Mouse (Mus musculus) lung, postnatal 0 days (tissue): ENCODE results near the gene Hlcs. TPM values are rescaled to one million over a fixed set of nuclear protein-coding genes. Genes with fewer than 3 reads are reported as not detected.
A peak's percentile ranks its signal among the peaks of the same experiment; 100 is the strongest.

Experiments used
- ATAC-seq: fragments of 200-750 bp; cut with Nextera tagmentation; 2 replicates; pipeline ENCODE4 v1.8.0; 2017; ENCODE audit warnings: moderate library complexity
- DNase-seq: peaks from one replicate; pipeline ENCODE4 v3.0.0-alpha.2; 2016; ENCODE audit warnings: low spot score
- H3K27ac ChIP-seq: fragments of 300-500 bp; sonication (generic); 2 replicates; pipeline ENCODE4 v1.5.1; 2014; ENCODE audit warnings: antibody characterized with exemption, mild to moderate bottlenecking, low read length, mixed read lengths
- H3K27me3 ChIP-seq: fragments of 300-500 bp; sonication (generic); replicated peaks from 2 replicates; pipeline ENCODE4 v1.6.1; 2014; ENCODE audit warnings: low read length, mixed read lengths; ENCODE audit not compliant: insufficient read depth
- H3K36me3 ChIP-seq: fragments of 300-500 bp; sonication (generic); 2 replicates; pipeline ENCODE4 v1.6.1; 2014; ENCODE audit warnings: low read length, mixed read lengths; ENCODE audit not compliant: insufficient read depth
- H3K4me1 ChIP-seq: fragments of 300-500 bp; sonication (generic); 2 replicates; pipeline ENCODE4 v1.6.1; 2014; ENCODE audit warnings: antibody characterized with exemption, low read depth, low read length, mixed read lengths; ENCODE audit not compliant: insufficient read depth
- H3K4me2 ChIP-seq: fragments of 300-500 bp; sonication (generic); replicated peaks from 2 replicates; pipeline ENCODE4 v1.6.1; 2014; ENCODE audit warnings: low read depth, mild to moderate bottlenecking, low read length, moderate library complexity, mixed read lengths
- H3K4me3 ChIP-seq: fragments of 300-500 bp; sonication (generic); 2 replicates; pipeline ENCODE4 v1.5.1; 2014; ENCODE audit warnings: low read depth, low read length
- H3K9ac ChIP-seq: fragments of 300-500 bp; sonication (generic); replicated peaks from 2 replicates; pipeline ENCODE4 v1.6.1; 2014; ENCODE audit warnings: low read depth, mild to moderate bottlenecking
- H3K9me3 ChIP-seq: fragments of 300-500 bp; sonication (generic); 2 replicates; pipeline ENCODE4 v1.6.1; 2016; ENCODE audit warnings: low read length, mixed read lengths
- CTCF ChIP-seq: IDR thresholded peaks from 2 replicates; pipeline ENCODE4 v1.5.1; 2016; ENCODE audit warnings: antibody characterized with exemption, mild to moderate bottlenecking
- EP300 ChIP-seq: IDR thresholded peaks from 2 replicates; pipeline ENCODE4 v1.6.1; 2016; ENCODE audit warnings: antibody characterized with exemption, mild to moderate bottlenecking, control low read depth
- WGBS: fragments of 180-500 bp; shearing (Covaris S2); extraction: QIAGEN DNeasy Blood & Tissue Kit; methylation state at CpG from one replicate; pipeline ENCODE4 v1.1.7; 2014; 5-methylcytosine and 5-hydroxymethylcytosine counted together
- polyA plus RNA-seq: library from polyadenylated mRNA; unstranded; fragments of >200 nt; fragmentation: Nextera tagmentation; extraction: Ambion mirVana; gene quantifications from 2 replicates; pipeline ENCODE4 v1.2.1, GENCODE M21; 2015

The Hlcs gene
- polyA plus RNA-seq, 1 experiment from 2014 or later: 4.6 TPM

DNA sequence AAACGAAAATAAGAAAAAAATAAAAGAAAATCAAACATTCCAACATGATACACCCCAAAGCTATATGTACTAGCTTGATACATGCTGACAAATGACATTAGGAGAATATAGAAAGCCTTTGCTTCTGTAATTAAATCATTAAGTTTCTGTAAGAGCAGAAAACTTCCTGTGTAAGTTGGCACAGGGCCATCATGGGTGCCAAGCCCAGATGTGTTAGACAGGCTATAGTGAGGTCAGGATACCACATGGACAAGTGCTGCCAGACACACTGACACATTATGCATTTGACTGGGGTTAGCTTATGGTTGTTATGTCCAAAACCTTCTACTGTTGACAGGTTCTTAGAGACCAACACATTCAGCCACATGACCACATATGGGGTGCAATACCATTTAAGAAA lies 1.8 kb upstream of the Hlcs start:
- DNase-seq (no peak), ATAC-seq (no peak)
- TF ChIP-seq EP300: no peak
- no peak for TF ChIP-seq CTCF
- Histone ChIP-seq H3K4me1 (no peaks in the 10 kb centered on the region), H3K4me2 (no peak overlapping the region), H3K27ac (no peak overlapping the region), H3K36me3 (no peaks in the 10 kb centered on the region), H3K9me3 (no peaks in the 10 kb centered on the region), H3K4me3 (no peak overlapping the region), H3K27me3 (no peaks in the 10 kb centered on the region), H3K9ac (no peak overlapping the region)
- 24% methylated on average over 1 of the region's 1 CpGs for WGBS

DNA sequence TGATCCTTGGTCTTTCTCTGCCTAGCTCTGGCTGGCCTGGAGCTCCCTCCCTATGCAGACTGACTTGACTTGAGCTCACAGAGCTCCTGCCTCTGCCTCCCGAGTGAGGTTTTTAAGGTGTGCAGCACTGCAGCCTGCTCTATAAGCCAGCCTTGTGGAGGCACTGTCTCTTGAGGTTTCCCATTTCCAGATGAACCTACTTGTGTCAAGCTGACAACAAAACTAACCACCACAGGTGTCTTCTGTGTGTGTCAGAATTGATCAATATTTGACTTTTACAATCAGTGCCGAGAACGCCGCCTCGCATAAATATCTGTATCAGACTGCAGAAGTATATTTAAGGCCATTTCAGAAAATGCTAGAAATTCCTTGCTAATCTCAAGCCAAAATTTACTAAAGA lies 1.3 kb upstream of the Hlcs start:
- H3K27ac ChIP-seq: no peak overlapping the region
- no peaks in the 10 kb centered on the region for H3K36me3 ChIP-seq
- no peak overlapping the region for H3K9ac ChIP-seq
- no peaks in the 10 kb centered on the region for H3K9me3 ChIP-seq
- ATAC-seq: no peak
- H3K27me3 ChIP-seq: no peaks in the 10 kb centered on the region
- no peak for DNase-seq
- no peak for TF ChIP-seq EP300
- no peak for TF ChIP-seq CTCF
- no peak overlapping the region for H3K4me2 ChIP-seq
- no peak overlapping the region for H3K4me3 ChIP-seq
- 95% methylated on average over 5 of the region's 5 CpGs for WGBS
- no peaks in the 10 kb centered on the region for H3K4me1 ChIP-seq

DNA sequence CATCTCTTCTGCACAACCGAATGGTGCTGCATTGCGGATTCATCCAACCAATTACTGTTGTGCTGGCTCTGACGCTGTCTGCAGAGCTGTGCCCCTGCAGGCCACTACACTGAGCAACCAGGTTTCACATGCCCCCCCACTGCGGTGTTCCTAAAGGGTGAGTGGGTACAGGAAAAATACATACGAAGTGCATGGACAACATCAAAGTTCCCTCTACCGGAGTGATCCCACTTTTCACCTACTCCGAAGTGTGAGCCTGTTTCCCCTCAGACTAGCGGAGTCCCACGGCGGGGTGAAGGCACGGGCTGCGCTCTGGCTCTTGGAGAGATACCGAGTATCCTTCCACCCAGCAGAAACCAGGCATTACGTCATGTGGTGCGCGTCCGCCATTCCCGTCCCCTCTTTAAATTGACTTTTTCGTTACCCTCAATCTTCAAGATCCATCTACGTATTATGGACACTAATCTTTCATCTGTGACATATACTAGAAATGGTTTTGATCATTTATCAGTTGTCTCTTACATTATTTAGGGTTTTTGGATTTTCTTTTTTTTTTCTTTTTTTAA lies 625 bp downstream of the Hlcs start:
- TF ChIP-seq EP300 (peak; percentile 61; the same call in 1 of the 2 replicates), CTCF (peak; percentile 63)
- Histone ChIP-seq H3K27me3 (no peaks in the 10 kb centered on the region), H3K36me3 (no peaks in the 10 kb centered on the region), H3K4me3 (peak overlapping the region; percentile 72), H3K4me1 (no peaks in the 10 kb centered on the region), H3K9me3 (no peaks in the 10 kb centered on the region), H3K9ac (peak overlapping the region; percentile 80), H3K4me2 (peak overlapping the region; percentile 77), H3K27ac (peak overlapping the region; percentile 99)
- WGBS: under 1% methylated on average over 20 of the region's 20 CpGs
- ATAC-seq: peak; percentile 88
- DNase-seq: peak; percentile 96

DNA sequence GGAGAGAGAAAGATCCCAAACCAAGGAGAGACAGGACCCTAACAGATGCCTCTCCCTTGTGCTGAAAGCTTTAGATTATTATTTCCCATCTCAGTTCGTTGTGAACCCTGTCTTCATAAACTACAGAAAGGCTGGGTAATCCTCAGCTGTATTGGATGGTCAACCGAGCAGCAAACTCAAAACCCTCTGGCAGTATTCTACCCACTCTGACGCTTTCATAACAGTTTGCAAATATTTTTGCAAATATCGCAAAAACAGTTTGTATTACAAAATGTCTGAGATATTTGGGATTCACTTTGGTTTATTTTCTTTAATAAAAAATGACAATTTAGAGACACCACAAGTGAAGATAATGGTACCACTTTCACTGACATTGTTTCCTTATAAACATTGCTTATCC lies 1.4 kb downstream of the Hlcs start:
- Histone ChIP-seq H3K36me3 (no peaks in the 10 kb centered on the region), H3K27ac (peak overlapping the region; percentile 99), H3K27me3 (no peaks in the 10 kb centered on the region), H3K9me3 (no peaks in the 10 kb centered on the region), H3K9ac (no peak overlapping the region; the same call in 1 of the 2 replicates), H3K4me1 (no peaks in the 10 kb centered on the region), H3K4me2 (peak overlapping the region; percentile 77), H3K4me3 (peak overlapping the region; percentile 72; the same call in 1 of the 2 replicates)
- DNase-seq (no peak), ATAC-seq (no peak)
- no peak for TF ChIP-seq EP300
- TF ChIP-seq CTCF: no peak
- 55% methylated on average over 4 of the region's 4 CpGs for WGBS

DNA sequence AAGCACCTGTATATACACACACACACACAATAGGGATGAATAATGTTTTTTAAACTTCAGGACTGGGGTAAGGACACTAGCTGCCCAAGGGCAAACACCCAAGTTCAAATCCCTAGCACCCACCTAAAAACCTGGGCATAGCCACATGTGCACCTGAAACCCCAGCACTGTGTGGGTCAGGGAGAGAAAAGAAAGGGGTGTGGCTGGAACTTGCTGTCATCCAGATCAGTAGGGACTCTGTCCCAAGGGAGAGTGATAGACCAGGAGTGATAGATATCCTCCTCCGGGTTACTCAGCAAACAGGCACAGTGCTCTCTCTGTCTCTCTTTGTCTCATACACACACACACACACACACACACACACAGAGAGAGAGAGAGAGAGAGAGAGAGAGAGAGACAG lies 2.0 kb downstream of the Hlcs start:
- Histone ChIP-seq H3K4me3 (no peak overlapping the region), H3K4me1 (no peaks in the 10 kb centered on the region), H3K36me3 (no peaks in the 10 kb centered on the region), H3K27me3 (no peaks in the 10 kb centered on the region), H3K4me2 (no peak overlapping the region), H3K27ac (no peak overlapping the region), H3K9me3 (no peaks in the 10 kb centered on the region), H3K9ac (no peak overlapping the region)
- TF ChIP-seq EP300: no peak
- TF ChIP-seq CTCF: no peak
- ATAC-seq (no peak), DNase-seq (no peak)
- WGBS: 61% methylated on average over 1 of the region's 1 CpGs

DNA sequence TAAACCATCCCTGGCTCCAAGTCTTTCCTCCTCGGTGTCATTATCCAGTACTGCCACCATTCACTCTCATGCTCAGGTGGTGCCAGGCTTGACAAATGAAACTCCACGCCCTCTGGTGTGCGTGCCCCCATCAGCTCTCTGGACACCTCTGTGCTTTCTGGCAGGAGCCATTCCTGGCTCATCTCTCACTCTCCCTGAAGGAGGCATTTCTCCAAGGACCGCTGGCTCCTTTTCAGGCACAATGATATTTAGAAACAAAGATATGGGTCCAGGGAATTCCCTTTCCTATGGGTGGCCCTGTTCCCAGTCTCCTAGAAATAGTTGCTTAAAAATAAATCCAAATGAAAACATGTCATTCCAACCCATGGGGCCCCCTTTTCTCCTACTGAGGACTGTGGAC lies 4.3 kb downstream of the Hlcs start:
- H3K36me3 ChIP-seq: no peaks in the 10 kb centered on the region
- H3K27ac ChIP-seq: no peak overlapping the region
- no peak for ATAC-seq
- TF ChIP-seq EP300 (no peak), CTCF (no peak)
- DNase-seq: no peak
- no peak overlapping the region for H3K4me3 ChIP-seq
- no peaks in the 10 kb centered on the region for H3K27me3 ChIP-seq
- 83% methylated on average over 4 of the region's 4 CpGs for WGBS
- H3K4me2 ChIP-seq: no peak overlapping the region
- H3K9me3 ChIP-seq: no peaks in the 10 kb centered on the region
- H3K4me1 ChIP-seq: no peaks in the 10 kb centered on the region
- H3K9ac ChIP-seq: no peak overlapping the region

DNA sequence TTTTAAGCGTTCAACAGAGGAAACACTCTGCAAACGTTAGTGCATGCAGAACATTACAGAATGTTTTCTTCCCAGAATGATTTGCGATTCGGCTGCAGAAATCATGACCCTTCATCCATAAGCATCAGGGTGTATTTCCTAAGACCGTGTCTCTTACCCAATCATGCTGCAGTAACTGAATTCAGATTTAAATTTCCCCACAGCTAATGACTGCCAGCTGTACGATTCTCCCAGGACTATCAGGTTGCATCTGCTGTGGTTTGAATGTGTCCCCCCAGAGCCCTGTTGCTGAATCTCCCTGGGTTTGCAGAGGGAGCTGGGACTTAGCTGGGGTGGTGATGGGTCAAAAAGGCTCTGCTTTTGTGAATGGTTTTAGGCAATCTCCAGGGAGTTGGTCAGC lies 5.4 kb downstream of the Hlcs start:
- no peaks in the 10 kb centered on the region for H3K9me3 ChIP-seq

More for the DNA sequence above, 5.4 kb downstream of the Hlcs start:
- Histone ChIP-seq H3K4me1 (no peaks in the 10 kb centered on the region), H3K36me3 (no peaks in the 10 kb centered on the region), H3K9ac (no peak overlapping the region), H3K4me2 (no peak overlapping the region), H3K27ac (no peak overlapping the region), H3K4me3 (no peak overlapping the region), H3K27me3 (no peaks in the 10 kb centered on the region)
- peak; percentile 40 for ATAC-seq
- peak; percentile 36; the same call in 1 of the 2 replicates for TF ChIP-seq EP300
- TF ChIP-seq CTCF: no peak
- WGBS: 34% methylated on average over 6 of the region's 6 CpGs
- DNase-seq: peak; percentile 85
